In genomic region chr19:55806434-55807193, GRCm38 (mm10) we compare ENCODE assay signal across 8 mouse cellular contexts.
DNase-seq lines count a peak whose midpoint lies in the region; ATAC-seq and TF ChIP-seq lines count a peak whose summit lies in the region.

No protein-coding gene starts in this region.

- no peak overlapping the region for H3K4me3 ChIP-seq in midbrain, embryonic 10.5 days
- no peak overlapping the region for H3K4me3 ChIP-seq in midbrain, embryonic 14.5 days (replicated peaks; ENCODE audit: low read depth, low read length)
- H3K4me3 ChIP-seq in stomach, postnatal 0 days (ENCODE audit: low read depth, low read length), result no peak overlapping the region

- no peak for TF ChIP-seq CTCF in stomach, postnatal 0 days (IDR thresholded peaks at IDR 0.05; ENCODE audit: low read depth)

- no peak for ATAC-seq in midbrain, embryonic 14.5 days (ENCODE audit: low FRiP score, low TSS enrichment)
- no peak for ATAC-seq in stomach, postnatal 0 days (ENCODE audit: low FRiP score, low TSS enrichment)

- peak overlapping the region; percentile 71 for H3K27ac ChIP-seq in midbrain, embryonic 10.5 days (replicated peaks)
- H3K27ac ChIP-seq in midbrain, embryonic 14.5 days (replicated peaks; ENCODE audit: low read depth, low read length), result no peak overlapping the region
- H3K27ac ChIP-seq in stomach, postnatal 0 days (replicated peaks), result no peak overlapping the region; the same call in 1 of the 2 replicates

- no peak overlapping the region; the same call in 1 of the 2 replicates for H3K9ac ChIP-seq in midbrain, embryonic 14.5 days (replicated peaks; ENCODE audit: low read length)
- H3K9ac ChIP-seq in stomach, postnatal 0 days (ENCODE audit: low read length), result no peak overlapping the region

- peaks cover 37% of the 10 kb centered on the region for H3K4me1 ChIP-seq in midbrain, embryonic 10.5 days
- peaks cover 9% of the 10 kb centered on the region for H3K4me1 ChIP-seq in midbrain, embryonic 14.5 days (ENCODE audit: control insufficient read depth, insufficient read depth, low read length)
- 0 out of 2 replicates have a peak, but pooled peaks cover 8% of the 10 kb centered on the region for H3K4me1 ChIP-seq in stomach, postnatal 0 days (replicated peaks; ENCODE audit: control insufficient read depth, insufficient read depth)

- WGBS in midbrain, embryonic 10.5 days, result 59% methylated on average over 12 of the region's 12 CpGs
- WGBS in midbrain, embryonic 14.5 days, result 59% methylated on average over 12 of the region's 12 CpGs
- WGBS in stomach, postnatal 0 days, result 35% methylated on average over 12 of the region's 12 CpGs

- no peaks in the 10 kb centered on the region for H3K9me3 ChIP-seq in midbrain, embryonic 10.5 days (replicated peaks)
- no peaks in the 10 kb centered on the region for H3K9me3 ChIP-seq in midbrain, embryonic 14.5 days (ENCODE audit: control insufficient read depth, low read length)
- no peaks in the 10 kb centered on the region for H3K9me3 ChIP-seq in stomach, postnatal 0 days (ENCODE audit: control insufficient read depth, low read length)

- H3K36me3 ChIP-seq in midbrain, embryonic 10.5 days, result peaks cover 22% of the 10 kb centered on the region
- no peaks in the 10 kb centered on the region for H3K36me3 ChIP-seq in midbrain, embryonic 14.5 days (ENCODE audit: control insufficient read depth, insufficient read depth, low read length)
- H3K36me3 ChIP-seq in stomach, postnatal 0 days (ENCODE audit: control insufficient read depth, insufficient read depth, low read length), result no peaks in the 10 kb centered on the region

- TF ChIP-seq EP300 in stomach, postnatal 0 days (optimal IDR thresholded peaks at IDR 0.05), result no peak

- peak; percentile 27 for DNase-seq in adrenal gland, postnatal 14 days
- no peak for DNase-seq in adrenal gland, adult 18-20 months (ENCODE audit: low spot score in 2 of 2)
- DNase-seq in midbrain, embryonic 10.5 days (ENCODE audit: low spot score), result no peak
- no peak for DNase-seq in midbrain, embryonic 14.5 days
- peak; percentile 59 to 66 for DNase-seq in kidney, postnatal 36 days
- no peak for DNase-seq in stomach, postnatal 0 days (ENCODE audit: low spot score)
- DNase-seq in thymus, postnatal 25 days, result no peak
- no peak for DNase-seq in gastrocnemius, postnatal 25 days

- no peak overlapping the region for H3K4me2 ChIP-seq in midbrain, embryonic 14.5 days (ENCODE audit: low read length)
- peak overlapping the region; percentile 19; the same call in 1 of the 2 replicates for H3K4me2 ChIP-seq in stomach, postnatal 0 days (replicated peaks; ENCODE audit: low read depth)

- peaks cover 21% of the 10 kb centered on the region for H3K27me3 ChIP-seq in midbrain, embryonic 10.5 days (ENCODE audit: low read depth, poor library complexity, severe bottlenecking)
- H3K27me3 ChIP-seq in midbrain, embryonic 14.5 days (ENCODE audit: control insufficient read depth, insufficient read depth, low read length), result no peaks in the 10 kb centered on the region
- H3K27me3 ChIP-seq in stomach, postnatal 0 days (ENCODE audit: control insufficient read depth, insufficient read depth, low read length), result no peaks in the 10 kb centered on the region

Comparison
In these comparisons a context has a peak if more than half of its experiments do, and no peak if none do; other contexts are left out.
1. DNase-seq: peak in adrenal gland, postnatal 14 days (single experiment) and kidney, postnatal 36 days (2 of 2); none in adrenal gland, adult 18-20 months (0 of 2), midbrain, embryonic 10.5 days (single experiment), midbrain, embryonic 14.5 days (single experiment), stomach, postnatal 0 days (single experiment), thymus, postnatal 25 days (single experiment) and gastrocnemius, postnatal 25 days (single experiment).